Mouse (Mus musculus) MN1 (cell line): ENCODE data around the gene Cbx1.
"Not testable (repeated sequence)": the region's sequence is repeated elsewhere in the genome, so short reads cannot be mapped to it uniquely, and the experiment has no call there.

Source experiments
- DNase-seq: peaks from one replicate; pipeline ENCODE4 v3.0.0-alpha.2; 2016; ENCODE audit warnings: low spot score

Gene Cbx1

GRCm38 (mm10) chr11:96775665-96776064, 13.3 kb upstream of the Cbx1 start:
- DNase-seq, result peak; percentile 14

- DNase-seq, result peak; percentile 35
Observed at GRCm38 (mm10) chr11:96776068-96776467, 12.9 kb upstream of the Cbx1 start.

- peak; percentile 98 for DNase-seq
Observed at GRCm38 (mm10) chr11:96776968-96777962, 11.7 kb upstream of the Cbx1 start, which contains the start of gene Snx11. Gene Snx11, minus strand, starts transcription at chr11:96777559.

GRCm38 (mm10) chr11:96778061-96778627, 10.8 kb upstream of the Cbx1 start:
- DNase-seq, result not testable (repeated sequence)

DNA sequence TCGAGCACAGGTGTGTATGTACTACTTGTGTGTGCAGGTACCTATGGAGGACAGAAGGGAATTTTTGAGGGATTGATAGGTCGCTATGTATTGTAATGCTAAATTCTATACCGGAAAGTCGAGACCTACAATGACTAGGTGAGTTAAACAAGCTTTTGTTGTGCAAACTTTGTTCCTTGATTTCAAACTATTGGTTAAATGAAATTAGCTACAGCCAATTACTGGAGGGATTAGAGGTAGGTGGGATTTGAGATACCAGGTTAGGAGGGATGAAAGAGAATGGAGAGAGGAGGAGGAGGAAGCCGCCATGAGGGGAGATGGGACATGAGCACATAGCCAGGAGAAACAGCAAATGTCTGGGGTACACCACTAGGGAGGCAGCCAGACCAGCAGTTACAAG, 8.6 kb upstream of the Cbx1 start:
- no peak for DNase-seq

GRCm38 (mm10) chr11:96781425-96781824, 7.5 kb upstream of the Cbx1 start:
- DNase-seq, result no peak

DNA sequence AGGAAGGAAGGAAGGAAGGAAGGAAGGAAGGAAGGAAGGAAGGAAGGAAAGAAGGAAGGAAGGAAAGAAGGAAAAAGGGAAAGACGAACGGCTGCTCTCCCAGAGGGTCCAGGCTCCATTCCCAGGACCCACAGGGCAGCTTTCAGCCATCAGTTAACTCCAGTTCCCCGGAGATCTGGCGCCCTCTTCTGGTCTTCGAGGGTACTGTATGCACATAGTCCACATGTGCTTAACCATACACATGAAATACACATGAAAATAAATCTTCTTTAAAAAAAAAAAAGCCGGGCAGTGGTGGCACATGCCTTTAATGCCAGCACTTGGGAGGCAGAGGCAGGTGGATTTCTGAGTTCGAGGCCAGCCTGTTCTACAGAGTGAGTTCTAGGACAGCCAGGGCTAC, 4.1 kb upstream of the Cbx1 start:
- DNase-seq, result peak; percentile 57

GRCm38 (mm10) chr11:96786731-96787450, 2.0 kb upstream of the Cbx1 start:
- no peak for DNase-seq

GRCm38 (mm10) chr11:96789990-96790389, 1.1 kb downstream of the Cbx1 start:
- peak; percentile 32 for DNase-seq

DNA sequence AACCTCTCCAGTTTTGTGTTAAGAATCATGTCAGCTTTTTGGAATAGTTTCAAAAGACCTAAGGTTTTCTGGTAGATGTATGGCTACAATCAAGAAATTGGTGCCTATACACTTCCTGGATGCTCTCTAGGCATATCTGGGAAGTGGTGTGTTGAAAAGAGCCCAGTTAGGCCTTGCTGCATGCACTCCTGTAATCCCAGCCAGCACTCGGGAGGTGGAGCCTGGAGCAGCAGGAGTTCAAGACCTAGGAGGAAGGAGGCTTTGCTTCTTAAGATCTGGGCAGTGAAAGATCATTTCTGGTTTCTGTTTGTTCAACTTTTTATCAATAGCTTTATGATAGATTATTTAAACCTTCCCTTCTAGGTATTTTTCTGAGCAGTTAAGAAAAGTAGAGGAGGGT, 1.8 kb downstream of the Cbx1 start:
- DNase-seq, result no peak

- no peak for DNase-seq
Observed at GRCm38 (mm10) chr11:96795491-96795890, 6.6 kb downstream of the Cbx1 start.

GRCm38 (mm10) chr11:96796081-96796480, 7.2 kb downstream of the Cbx1 start:
- DNase-seq, result no peak

- DNase-seq, result peak; percentile 47
Observed at GRCm38 (mm10) chr11:96796586-96796985, 7.7 kb downstream of the Cbx1 start.

- no peak for DNase-seq
Observed at GRCm38 (mm10) chr11:96799511-96799910, 10.6 kb downstream of the Cbx1 start.

GRCm38 (mm10) chr11:96805606-96806005, 16.7 kb downstream of the Cbx1 start:
- DNase-seq, result no peak

DNA sequence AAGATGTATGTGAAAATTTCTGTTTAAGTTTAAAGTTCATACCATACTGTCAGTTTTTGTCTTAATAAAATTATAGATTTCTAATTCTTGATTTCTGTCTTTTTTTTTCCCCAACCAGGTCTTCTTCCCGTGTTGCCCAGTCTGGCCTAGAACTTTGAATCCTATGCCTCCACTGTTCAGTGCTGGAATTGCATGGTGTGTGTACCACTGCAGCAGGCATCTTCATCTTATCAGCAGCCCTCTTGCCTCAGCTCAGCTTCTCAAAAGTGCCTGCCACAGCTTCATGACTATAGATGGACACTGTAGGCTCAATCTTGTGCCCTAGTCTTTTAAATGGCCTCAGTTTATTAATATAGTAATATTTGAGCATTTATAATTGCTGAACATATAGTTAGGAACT, 19.1 kb downstream of the Cbx1 start:
- DNase-seq, result peak; percentile 20

DNA sequence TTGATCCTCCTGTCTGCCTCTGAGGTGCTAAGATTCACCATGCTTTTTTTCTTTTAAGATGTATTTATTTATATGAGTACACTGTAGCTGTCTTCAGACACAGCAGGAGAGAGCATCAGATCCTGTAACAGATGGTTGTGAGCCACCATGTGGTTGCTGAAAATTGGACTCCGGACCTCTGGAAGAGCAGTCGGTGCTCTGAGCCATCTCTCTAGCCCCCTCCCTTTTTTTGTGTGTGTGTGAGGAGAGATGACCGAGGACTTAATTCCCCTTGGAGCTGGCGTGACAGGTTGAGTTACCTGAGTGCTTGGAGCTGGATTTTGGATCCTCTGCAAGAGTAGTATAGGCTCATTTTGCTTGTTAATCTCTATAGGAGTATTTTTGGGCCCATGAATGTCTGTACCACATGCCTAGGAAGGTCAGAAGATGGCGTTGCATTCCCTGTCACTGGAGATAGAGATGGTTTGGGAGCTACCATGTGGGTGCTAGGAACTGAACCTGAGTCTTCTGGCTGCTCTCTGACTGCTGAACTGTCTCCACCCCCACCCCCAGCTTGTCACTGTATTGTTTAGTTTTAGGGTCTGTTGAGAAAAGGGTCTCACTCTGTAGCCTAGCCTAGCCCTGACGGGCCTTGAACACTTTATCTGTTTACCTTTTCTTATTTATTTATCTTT, 20.8 kb downstream of the Cbx1 start:
- no peak for DNase-seq

DNA sequence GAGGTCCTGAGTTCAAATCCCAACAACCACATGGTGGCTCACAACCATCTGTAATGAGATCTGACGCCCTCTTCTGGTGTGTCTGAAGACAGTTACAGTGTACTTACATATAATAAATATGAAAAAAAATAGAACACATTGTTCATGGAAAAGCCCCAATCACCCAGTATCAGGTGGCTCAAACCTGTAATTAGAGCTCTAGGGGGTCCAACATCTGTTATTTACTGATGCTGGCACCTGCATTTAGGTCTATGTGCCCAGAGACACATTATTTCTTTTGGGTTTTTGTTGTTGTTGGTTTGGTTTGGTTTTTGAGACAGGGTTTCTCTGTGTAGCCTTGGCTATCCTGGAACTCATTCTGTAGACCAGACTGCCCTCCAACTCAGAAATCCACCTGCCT, 22.3 kb downstream of the Cbx1 start:
- DNase-seq, result not testable (repeated sequence)

- DNase-seq, result no peak
Observed at GRCm38 (mm10) chr11:96813455-96813854, 24.5 kb downstream of the Cbx1 start.

DNA sequence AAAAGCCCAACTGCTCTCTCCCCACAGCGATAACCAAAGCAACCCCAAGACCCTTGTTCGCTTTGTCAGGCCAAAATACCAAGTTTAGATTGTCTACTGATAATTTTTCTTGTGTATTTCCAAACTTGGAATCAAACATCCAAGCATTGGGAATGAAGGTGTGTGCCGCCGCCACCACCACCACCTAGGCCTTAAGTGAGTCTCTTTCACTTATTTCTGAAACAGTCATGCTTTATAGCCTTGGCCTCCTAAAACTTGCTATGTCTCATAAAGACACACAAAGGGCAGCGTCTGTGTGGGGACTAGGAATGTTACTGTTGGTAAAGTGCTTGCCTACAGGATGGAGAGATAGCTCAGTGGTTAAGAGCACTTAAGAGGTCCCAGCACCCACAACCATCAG, 25.0 kb downstream of the Cbx1 start:
- DNase-seq, result no peak

DNA sequence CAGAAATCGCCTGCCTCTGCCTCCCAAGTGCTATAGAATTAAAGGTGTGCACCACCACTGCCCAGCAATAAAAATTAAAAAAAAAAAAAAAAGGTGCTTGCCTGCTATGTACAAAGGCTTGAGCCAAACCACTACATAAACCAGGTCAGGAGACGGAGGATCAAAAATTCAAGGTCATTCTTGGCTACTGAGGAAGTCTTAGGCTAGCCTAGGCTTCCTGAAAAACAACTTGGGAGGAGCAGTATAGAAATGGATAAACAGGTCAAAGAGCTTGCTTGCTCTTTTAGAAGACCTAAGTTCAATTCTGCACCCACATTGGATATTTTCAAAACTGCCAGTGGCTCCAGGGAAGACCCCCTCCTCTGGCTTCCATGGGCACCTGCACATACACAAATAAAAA, 25.5 kb downstream of the Cbx1 start:
- no peak for DNase-seq

DNA sequence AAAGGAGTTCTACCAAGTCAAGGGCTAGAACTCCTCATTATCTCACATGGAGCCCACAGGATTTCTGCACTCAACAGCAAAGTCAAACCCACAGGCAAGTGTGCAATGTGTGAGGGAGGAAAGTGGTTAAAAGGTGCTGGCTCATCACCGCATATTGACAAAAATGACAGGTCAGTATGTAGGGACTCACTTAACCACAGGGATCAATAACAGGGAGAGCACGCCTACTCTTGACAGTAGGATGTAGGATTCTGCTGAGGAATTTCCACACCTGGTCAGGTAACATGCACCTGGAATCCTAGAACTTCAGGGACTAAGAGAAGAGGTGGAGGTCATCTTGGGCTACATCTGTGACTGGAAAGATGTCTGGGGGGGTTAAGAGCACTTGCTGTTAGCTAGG, 27.0 kb downstream of the Cbx1 start:
- DNase-seq, result no peak
